Mouse (Mus musculus): ENCODE measurements around the gene Dlg1.
A peak's percentile ranks its signal among the peaks of the same experiment; 100 is the strongest.

Dlg1 gene

GRCm38 (mm10) chr16:31740271-31740670 is 77.0 kb downstream of the Dlg1 start:
- DNase-seq, result no peak

- no peak for DNase-seq
Observed at GRCm38 (mm10) chr16:31740704-31741103, 77.5 kb downstream of the Dlg1 start.

GRCm38 (mm10) chr16:31750526-31750925 is 87.3 kb downstream of the Dlg1 start:
- DNase-seq, result no peak

- peak in 1 of 2 experiments; percentile 27 for DNase-seq
Observed at GRCm38 (mm10) chr16:31754172-31755025, 91.2 kb downstream of the Dlg1 start.

- no peak for DNase-seq
Observed at GRCm38 (mm10) chr16:31755053-31755452, 91.8 kb downstream of the Dlg1 start.

- no peak for DNase-seq
Observed at GRCm38 (mm10) chr16:31756436-31756835, 93.2 kb downstream of the Dlg1 start.

GRCm38 (mm10) chr16:31757606-31758005 is 94.4 kb downstream of the Dlg1 start:
- DNase-seq, result no peak

- DNase-seq, result no peak
Observed at GRCm38 (mm10) chr16:31759416-31759815, 96.2 kb downstream of the Dlg1 start.

- DNase-seq, result no peak
Observed at GRCm38 (mm10) chr16:31766298-31766697, 103.1 kb downstream of the Dlg1 start.

- no peak for DNase-seq
Observed at GRCm38 (mm10) chr16:31766715-31767114, 103.5 kb downstream of the Dlg1 start.

GRCm38 (mm10) chr16:31775924-31776323 is 112.7 kb downstream of the Dlg1 start:
- DNase-seq, result no peak

GRCm38 (mm10) chr16:31781015-31781414 is 117.8 kb downstream of the Dlg1 start:
- no peak for DNase-seq

GRCm38 (mm10) chr16:31790056-31790455 is 126.8 kb downstream of the Dlg1 start:
- no peak for DNase-seq

GRCm38 (mm10) chr16:31803644-31804043 is 140.4 kb downstream of the Dlg1 start:
- no peak for DNase-seq

GRCm38 (mm10) chr16:31826049-31826448 is 162.8 kb downstream of the Dlg1 start:
- DNase-seq, result no peak

GRCm38 (mm10) chr16:31830726-31831125 is 167.5 kb downstream of the Dlg1 start:
- DNase-seq, result no peak

GRCm38 (mm10) chr16:31832630-31833422 is 169.6 kb downstream of the Dlg1 start:
- DNase-seq, result no peak

GRCm38 (mm10) chr16:31834011-31834584 is 170.9 kb downstream of the Dlg1 start:
- no peak for DNase-seq

GRCm38 (mm10) chr16:31834662-31835318 is 171.5 kb downstream of the Dlg1 start:
- no peak for DNase-seq

- no peak for DNase-seq
Observed at GRCm38 (mm10) chr16:31837362-31837761, 174.1 kb downstream of the Dlg1 start.

GRCm38 (mm10) chr16:31844246-31844645 is 181.0 kb downstream of the Dlg1 start:
- DNase-seq, result no peak

GRCm38 (mm10) chr16:31846763-31847162 is 183.5 kb downstream of the Dlg1 start:
- DNase-seq, result no peak

GRCm38 (mm10) chr16:31863920-31864319 is 200.7 kb downstream of the Dlg1 start:
- no peak for DNase-seq

Data from spleen, adult 18-20 months (tissue).